Mouse (Mus musculus) intestine, embryonic 16.5 days (tissue): ENCODE data around the gene Ly6g. TPM values are rescaled to one million over a fixed set of nuclear protein-coding genes. Genes with fewer than 3 reads are reported as not detected.
"Not testable (repeated sequence)": the region's sequence is repeated elsewhere in the genome, so short reads cannot be mapped to it uniquely, and the experiment has no call there.

ENCODE experiments used
- ATAC-seq: fragments of 200-750 bp; cut with Nextera tagmentation; 2 replicates; pipeline ENCODE4 v1.8.0; 2017; ENCODE audit warnings: moderate TSS enrichment, moderate library complexity
- H3K27ac ChIP-seq: fragments of 300-500 bp; sonication (generic); 2 replicates; pipeline ENCODE4 v1.5.1; 2014; ENCODE audit warnings: mild to moderate bottlenecking, low read length
- H3K27me3 ChIP-seq: fragments of 300-500 bp; sonication (generic); replicated peaks from 2 replicates; pipeline ENCODE4 v1.6.1; 2014; ENCODE audit warnings: low read length, control low read depth, mixed read lengths; ENCODE audit not compliant: control insufficient read depth, insufficient read depth
- H3K36me3 ChIP-seq: fragments of 300-500 bp; sonication (generic); 2 replicates; pipeline ENCODE4 v1.6.1; 2014; ENCODE audit warnings: low read length, control low read depth; ENCODE audit not compliant: control insufficient read depth, insufficient read depth
- H3K4me1 ChIP-seq: fragments of 300-500 bp; sonication (generic); 2 replicates; pipeline ENCODE4 v1.6.1; 2014; ENCODE audit warnings: low read length, control low read depth, mixed read lengths; ENCODE audit not compliant: control insufficient read depth, insufficient read depth
- H3K4me2 ChIP-seq: fragments of 300-500 bp; sonication (generic); 2 replicates; pipeline ENCODE4 v1.6.1; 2014; ENCODE audit warnings: low read depth, low read length, control low read depth
- H3K4me3 ChIP-seq: fragments of 300-500 bp; sonication (generic); 2 replicates; pipeline ENCODE4 v1.5.1; 2014; ENCODE audit warnings: mild to moderate bottlenecking, low read length
- H3K9ac ChIP-seq: fragments of 300-500 bp; sonication (generic); 2 replicates; pipeline ENCODE4 v1.6.1; 2014; ENCODE audit warnings: low read depth, low read length
- H3K9me3 ChIP-seq: fragments of 300-500 bp; sonication (generic); 2 replicates; pipeline ENCODE4 v1.6.1; 2016; ENCODE audit warnings: low read length, control low read depth; ENCODE audit not compliant: control insufficient read depth
- WGBS: fragments of 180-500 bp; shearing (Covaris S2); extraction: QIAGEN DNeasy Blood & Tissue Kit; methylation state at CpG from one replicate; pipeline ENCODE4 v1.1.7; 2014; 5-methylcytosine and 5-hydroxymethylcytosine counted together
- polyA plus RNA-seq: library from polyadenylated mRNA; unstranded; fragments of >200 nt; fragmentation: Nextera tagmentation; extraction: Ambion mirVana; gene quantifications from 2 replicates; pipeline ENCODE4 v1.2.1, GENCODE M21; 2015

Gene Ly6g
- polyA plus RNA-seq, 1 experiment from 2014 or later = 0.45 TPM

DNA sequence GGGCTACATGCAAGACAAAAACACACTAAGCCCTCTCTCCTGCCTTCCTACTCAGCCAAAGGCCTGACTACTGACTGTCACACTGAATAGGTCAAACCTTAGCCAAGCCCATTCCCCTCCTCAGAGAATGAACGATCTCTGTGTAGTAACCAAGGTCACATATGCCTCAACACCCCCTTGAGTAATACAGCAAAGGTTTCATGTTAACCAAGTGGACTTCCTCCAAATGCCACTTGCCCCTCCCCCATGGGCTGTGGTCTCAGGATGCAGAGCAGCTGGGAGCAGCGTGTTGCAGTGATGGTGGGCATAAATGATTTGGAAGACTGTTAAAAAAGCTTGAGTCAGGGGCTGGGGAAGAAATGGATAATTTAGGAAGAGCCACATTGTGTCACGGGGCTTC is 17.3 kb upstream of the Ly6g start:
- not testable (repeated sequence) for H3K4me2 ChIP-seq, H3K4me1 ChIP-seq, H3K36me3 ChIP-seq, H3K27me3 ChIP-seq, H3K9me3 ChIP-seq, H3K27ac ChIP-seq, H3K4me3 ChIP-seq, H3K9ac ChIP-seq, ATAC-seq
- 72% methylated on average over 3 of the region's 3 CpGs for WGBS

DNA sequence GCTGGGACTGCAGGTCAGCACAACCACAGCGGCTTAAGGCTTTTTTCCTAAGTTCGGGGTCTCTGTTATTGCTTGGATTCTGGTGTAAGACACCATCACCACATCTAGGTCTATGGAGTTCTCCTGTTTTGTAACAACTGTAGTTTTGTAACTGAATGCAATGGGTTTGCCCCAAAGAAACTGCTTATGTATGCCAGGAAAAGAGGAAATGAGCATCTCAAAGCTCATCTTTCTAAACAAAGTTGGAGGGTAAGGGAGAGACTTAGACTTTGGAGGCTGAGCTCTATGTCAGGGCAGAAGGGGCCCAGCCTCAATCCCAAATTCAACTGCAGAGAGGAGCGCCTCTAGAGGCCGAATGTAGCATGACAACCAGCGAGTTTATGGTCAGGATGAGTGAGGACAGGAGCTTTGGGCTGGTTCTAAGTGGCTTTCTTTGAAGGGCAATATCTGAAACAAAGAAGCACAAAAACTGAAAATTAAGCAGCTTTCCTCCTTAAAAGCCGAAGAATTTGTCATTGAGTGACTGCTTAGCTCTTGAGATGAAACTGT is 13.2 kb upstream of the Ly6g start:
- not testable (repeated sequence) for H3K36me3 ChIP-seq, H3K27me3 ChIP-seq, H3K4me1 ChIP-seq, H3K4me2 ChIP-seq, H3K4me3 ChIP-seq, H3K9ac ChIP-seq, H3K9me3 ChIP-seq, ATAC-seq, H3K27ac ChIP-seq
- WGBS = 49% methylated on average over 6 of the region's 6 CpGs

DNA sequence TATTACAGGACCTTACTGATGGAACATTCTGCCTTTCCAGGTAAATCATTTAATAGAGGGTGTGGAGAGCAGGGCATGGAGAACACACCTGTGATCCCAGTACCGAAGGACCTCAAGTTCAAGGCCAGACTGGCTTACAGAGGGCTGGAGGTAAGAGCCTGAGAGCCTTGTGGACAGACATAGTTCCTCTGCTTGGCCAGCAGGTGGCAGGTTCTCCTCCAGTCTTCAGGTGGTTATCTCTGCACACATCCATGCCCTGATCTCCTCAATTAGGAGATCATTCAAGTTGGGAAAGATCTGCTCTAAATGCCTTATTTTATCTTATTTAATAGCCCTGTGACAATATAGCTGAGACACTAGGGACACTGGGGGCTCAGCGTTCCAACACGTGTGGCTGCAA is 11.3 kb upstream of the Ly6g start:
- WGBS = 58% methylated on average over 3 of the region's 3 CpGs
- no peak overlapping the region for H3K27ac ChIP-seq
- no peak for ATAC-seq

DNA sequence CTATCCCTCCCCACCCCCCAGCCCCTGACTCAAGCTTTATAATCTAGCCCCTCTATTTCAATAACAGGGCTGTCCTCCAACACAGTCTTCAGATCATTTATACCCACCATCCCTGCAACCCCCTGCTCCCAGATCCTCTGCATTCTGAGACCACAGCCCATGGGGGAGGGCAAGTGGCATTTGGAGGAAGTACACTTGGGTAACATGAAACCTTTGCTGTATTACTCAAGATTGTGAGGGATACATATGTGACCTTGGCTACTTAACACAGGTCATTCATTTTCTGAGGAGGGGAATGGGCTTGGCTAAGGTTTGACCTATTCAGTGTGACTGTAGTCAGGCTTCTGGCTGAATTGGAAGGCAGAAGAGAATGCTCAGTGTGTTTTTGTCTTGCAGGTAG is 2.0 kb upstream of the Ly6g start:
- H3K27me3 ChIP-seq = no peaks in the 10 kb centered on the region
- no peaks in the 10 kb centered on the region for H3K4me1 ChIP-seq
- H3K9ac ChIP-seq = no peak overlapping the region
- H3K27ac ChIP-seq = no peak overlapping the region
- no peaks in the 10 kb centered on the region for H3K9me3 ChIP-seq
- H3K36me3 ChIP-seq = no peaks in the 10 kb centered on the region
- H3K4me3 ChIP-seq = no peak overlapping the region
- no peak for ATAC-seq
- no peak overlapping the region for H3K4me2 ChIP-seq

More for the DNA sequence above, 11.3 kb upstream of the Ly6g start:
- H3K36me3 ChIP-seq = no peaks in the 10 kb centered on the region
- H3K9ac ChIP-seq = no peak overlapping the region
- H3K4me1 ChIP-seq = no peaks in the 10 kb centered on the region
- no peak overlapping the region for H3K4me3 ChIP-seq
- no peak overlapping the region for H3K4me2 ChIP-seq
- no peaks in the 10 kb centered on the region for H3K27me3 ChIP-seq
- H3K9me3 ChIP-seq = no peaks in the 10 kb centered on the region

DNA sequence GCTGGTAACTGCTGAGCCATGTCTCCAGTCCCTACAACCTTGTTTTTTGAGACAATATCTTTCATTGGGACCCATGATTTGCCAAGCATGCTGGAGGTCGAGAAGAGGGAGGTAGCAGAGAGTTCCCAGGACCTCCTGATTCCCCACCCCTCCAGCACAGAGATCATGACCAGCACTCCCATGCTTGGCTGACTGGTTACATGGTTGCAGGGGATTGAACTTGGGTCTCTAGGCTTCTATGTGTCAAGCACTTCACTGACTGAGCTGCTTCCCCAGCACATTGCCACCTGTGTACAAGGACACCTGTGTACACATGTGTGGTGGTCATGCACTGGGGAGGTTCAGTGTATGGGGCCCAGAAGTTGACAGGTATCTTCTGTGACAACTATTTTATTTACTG is 2.6 kb downstream of the Ly6g start:
- Histone ChIP-seq H3K4me2 (no peak overlapping the region), H3K9me3 (no peaks in the 10 kb centered on the region), H3K36me3 (no peaks in the 10 kb centered on the region), H3K27ac (no peak overlapping the region), H3K9ac (no peak overlapping the region), H3K4me3 (no peak overlapping the region), H3K4me1 (no peaks in the 10 kb centered on the region), H3K27me3 (no peaks in the 10 kb centered on the region)
- WGBS = 52% methylated on average over 1 of the region's 1 CpGs
- no peak for ATAC-seq

DNA sequence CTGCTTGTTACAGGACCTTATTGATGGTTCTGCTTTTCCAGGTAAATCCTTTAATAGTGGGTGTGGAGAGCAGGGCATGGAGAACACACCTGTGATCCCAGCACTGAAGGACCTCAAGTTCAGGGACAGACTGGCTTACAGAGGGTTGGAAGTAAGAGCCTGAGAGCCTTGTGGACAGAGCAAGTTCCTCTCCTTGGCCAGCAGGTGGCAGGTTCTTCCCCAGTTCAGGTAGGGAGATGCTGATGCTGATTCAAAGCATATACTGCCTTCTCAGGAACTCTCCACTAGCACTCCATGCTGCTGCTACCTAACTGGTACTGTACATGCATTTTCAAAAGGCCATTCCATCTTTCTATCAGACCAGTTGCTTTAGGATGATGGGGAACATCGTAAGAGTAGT is 20.5 kb downstream of the Ly6g start:
- Histone ChIP-seq H3K4me2 (no peak overlapping the region), H3K9ac (no peak overlapping the region), H3K9me3 (no peaks in the 10 kb centered on the region), H3K36me3 (no peaks in the 10 kb centered on the region), H3K4me3 (no peak overlapping the region), H3K4me1 (no peaks in the 10 kb centered on the region), H3K27ac (no peak overlapping the region), H3K27me3 (no peaks in the 10 kb centered on the region)
- 62% methylated on average over 1 of the region's 1 CpGs for WGBS
- ATAC-seq = no peak

DNA sequence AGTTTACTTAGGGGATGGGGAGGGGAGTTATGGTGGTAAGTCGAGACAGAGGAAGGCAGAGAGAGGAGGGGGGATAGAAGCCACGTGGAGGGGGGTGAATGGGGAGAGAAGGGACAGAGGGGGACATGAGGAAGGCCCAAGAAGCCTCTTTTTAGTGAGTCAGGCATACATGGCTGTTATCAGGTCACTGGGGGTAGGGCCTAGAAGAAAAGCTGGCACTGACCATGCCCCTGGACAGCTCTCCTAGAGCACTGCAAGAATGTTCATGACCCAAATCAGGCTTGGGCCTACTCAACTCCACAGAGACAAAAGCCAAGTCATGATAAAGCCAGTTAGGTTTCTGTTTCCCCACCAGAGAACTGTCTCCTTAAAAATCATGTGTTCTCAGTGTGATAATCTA is 31.3 kb downstream of the Ly6g start:
- 18% methylated on average over 2 of the region's 2 CpGs for WGBS
- Histone ChIP-seq H3K9me3 (no peaks in the 10 kb centered on the region), H3K36me3 (no peaks in the 10 kb centered on the region), H3K4me2 (no peak overlapping the region), H3K27ac (no peak overlapping the region), H3K4me1 (no peaks in the 10 kb centered on the region), H3K9ac (no peak overlapping the region), H3K4me3 (no peak overlapping the region), H3K27me3 (no peaks in the 10 kb centered on the region)
- ATAC-seq = no peak

DNA sequence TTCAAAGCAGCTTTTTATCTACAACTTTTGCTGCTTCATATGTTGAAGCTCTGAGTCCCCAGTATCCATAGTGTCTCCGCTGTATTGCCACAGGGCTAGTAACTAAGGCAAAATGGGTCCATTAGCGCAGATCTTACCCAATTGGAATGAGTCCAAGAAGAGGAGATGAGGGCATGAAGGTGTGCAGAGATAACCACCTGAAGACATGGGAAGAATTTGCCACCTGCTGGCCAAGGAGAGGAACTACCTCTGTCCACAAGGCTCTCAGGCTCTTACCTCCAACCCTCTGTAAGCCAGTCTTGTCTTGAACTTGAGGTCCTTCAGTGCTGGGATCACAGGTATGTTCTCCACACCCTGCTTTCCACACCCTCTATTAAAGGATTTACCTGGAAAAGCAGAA is 34.1 kb downstream of the Ly6g start:
- Histone ChIP-seq H3K9me3 (no peaks in the 10 kb centered on the region), H3K27ac (no peak overlapping the region), H3K27me3 (no peaks in the 10 kb centered on the region), H3K4me1 (no peaks in the 10 kb centered on the region), H3K9ac (no peak overlapping the region), H3K4me2 (no peak overlapping the region), H3K4me3 (no peak overlapping the region), H3K36me3 (no peaks in the 10 kb centered on the region)
- 68% methylated on average over 2 of the region's 2 CpGs for WGBS
- ATAC-seq = no peak

DNA sequence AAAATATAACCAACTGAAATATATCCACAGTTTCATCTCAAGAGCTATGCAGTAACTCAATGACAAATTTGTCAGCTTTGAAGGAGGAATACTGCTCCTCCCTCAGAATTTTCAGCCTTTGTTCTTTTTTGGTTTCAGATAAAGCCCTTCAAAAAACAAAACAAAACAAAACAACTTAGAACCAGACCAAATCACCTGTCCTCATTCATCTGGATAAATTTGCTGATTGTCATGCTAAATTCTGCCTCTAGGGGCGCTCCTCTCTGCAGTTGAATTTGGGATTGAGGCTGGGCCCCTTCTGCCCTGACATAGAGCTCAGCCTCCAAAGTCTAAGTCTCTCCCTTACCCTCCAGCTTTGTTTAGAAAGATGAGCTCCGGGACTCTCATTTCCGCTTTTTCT is 35.5 kb downstream of the Ly6g start:
- H3K36me3 ChIP-seq, H3K4me2 ChIP-seq, H3K4me3 ChIP-seq, H3K4me1 ChIP-seq, H3K9me3 ChIP-seq, H3K27me3 ChIP-seq, ATAC-seq, H3K9ac ChIP-seq, H3K27ac ChIP-seq: not testable (repeated sequence)
- WGBS = 0% methylated on average over 1 of the region's 3 CpGs
